Mouse (Mus musculus) kidney, embryonic 15.5 days (tissue): ENCODE measurements at regions not wholly inside any gene's neighbourhood (a gene's known extent, or its start where the extent isn't known, plus 50 kb on each side); places are given as distances from the start of the nearest gene placed in this dataset.

Experiments
- ATAC-seq: fragments of 200-750 bp; cut with Nextera tagmentation; replicated peaks from 2 replicates; pipeline ENCODE4 v1.8.0; 2017; ENCODE audit warnings: moderate TSS enrichment; ENCODE audit not compliant: low FRiP score
- H3K27ac ChIP-seq: fragments of 300-500 bp; sonication (generic); 2 replicates; pipeline ENCODE4 v1.5.1; 2015; ENCODE audit warnings: mild to moderate bottlenecking, inconsistent platforms
- H3K27me3 ChIP-seq: fragments of 300-500 bp; sonication (generic); 2 replicates; pipeline ENCODE4 v1.6.1; 2015; ENCODE audit warnings: inconsistent platforms
- H3K36me3 ChIP-seq: fragments of 300-500 bp; sonication (generic); 2 replicates; pipeline ENCODE4 v1.6.1; 2015; ENCODE audit warnings: inconsistent platforms
- H3K4me1 ChIP-seq: fragments of 300-500 bp; sonication (generic); 2 replicates; pipeline ENCODE4 v1.6.1; 2015; ENCODE audit warnings: inconsistent platforms
- H3K4me2 ChIP-seq: fragments of 300-500 bp; sonication (generic); 2 replicates; pipeline ENCODE4 v1.6.1; 2015; ENCODE audit warnings: moderate library complexity, mild to moderate bottlenecking, inconsistent platforms
- H3K4me3 ChIP-seq: fragments of 300-500 bp; sonication (generic); replicated peaks from 2 replicates; pipeline ENCODE4 v1.5.1; 2015; ENCODE audit warnings: mild to moderate bottlenecking, inconsistent platforms
- H3K9ac ChIP-seq: fragments of 300-500 bp; sonication (generic); 2 replicates; pipeline ENCODE4 v1.6.1; 2015; ENCODE audit warnings: mild to moderate bottlenecking, inconsistent platforms
- H3K9me3 ChIP-seq: fragments of 300-500 bp; sonication (generic); replicated peaks from 2 replicates; pipeline ENCODE4 v1.6.1; 2016; ENCODE audit warnings: inconsistent platforms
- WGBS: fragments of 180-500 bp; shearing (Covaris S2); methylation state at CpG from one replicate; pipeline ENCODE4 v1.1.7; 2015; ENCODE audit warnings: mixed read lengths; 5-methylcytosine and 5-hydroxymethylcytosine counted together

DNA sequence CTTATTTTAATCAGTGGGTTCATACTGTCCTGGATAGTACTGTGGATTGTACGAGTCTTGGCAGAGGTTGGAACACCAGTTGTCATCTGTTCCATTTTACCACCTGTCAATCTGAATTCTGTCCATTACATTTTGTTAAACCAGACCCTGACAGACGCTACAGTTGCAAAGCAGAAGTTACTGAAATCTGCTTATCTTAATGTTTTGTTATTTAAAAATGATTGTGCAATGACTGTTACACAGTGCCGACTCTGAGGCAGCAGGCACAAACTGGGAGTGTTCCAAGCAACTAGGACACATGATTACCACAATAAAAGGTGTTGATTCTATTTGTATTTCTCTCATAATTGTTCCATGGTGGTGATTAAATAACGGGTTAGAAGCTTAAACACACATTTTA lies 229.8 kb upstream of the Camk1g start:
- H3K9ac ChIP-seq: no peak overlapping the region
- no peaks in the 10 kb centered on the region for H3K4me1 ChIP-seq
- no peak for ATAC-seq
- no peak overlapping the region for H3K4me2 ChIP-seq
- H3K9me3 ChIP-seq: no peaks in the 10 kb centered on the region
- no peaks in the 10 kb centered on the region for H3K27me3 ChIP-seq
- no peak overlapping the region for H3K4me3 ChIP-seq
- no peak overlapping the region for H3K27ac ChIP-seq
- 79% methylated on average over 4 of the region's 4 CpGs for WGBS
- H3K36me3 ChIP-seq: no peaks in the 10 kb centered on the region

- Histone ChIP-seq H3K9ac (no peak overlapping the region), H3K4me1 (no peaks in the 10 kb centered on the region), H3K9me3 (no peaks in the 10 kb centered on the region), H3K36me3 (no peaks in the 10 kb centered on the region), H3K4me3 (no peak overlapping the region), H3K27me3 (no peaks in the 10 kb centered on the region), H3K27ac (no peak overlapping the region), H3K4me2 (no peak overlapping the region)
- 44% methylated on average over 1 of the region's 1 CpGs for WGBS
- no peak for ATAC-seq
Observed at GRCm38 (mm10) chr1:193599163-193599562, 229.1 kb upstream of the Camk1g start.

GRCm38 (mm10) chr1:193590301-193590829 lies 220.3 kb upstream of the Camk1g start:
- H3K4me2 ChIP-seq: no peak overlapping the region
- no peak overlapping the region for H3K9ac ChIP-seq
- no peaks in the 10 kb centered on the region for H3K27me3 ChIP-seq
- no peak overlapping the region for H3K4me3 ChIP-seq
- WGBS: 28% methylated on average over 5 of the region's 5 CpGs
- no peaks in the 10 kb centered on the region for H3K36me3 ChIP-seq
- H3K9me3 ChIP-seq: no peaks in the 10 kb centered on the region
- H3K27ac ChIP-seq: no peak overlapping the region
- ATAC-seq: no peak
- peaks cover 20% of the 10 kb centered on the region for H3K4me1 ChIP-seq

GRCm38 (mm10) chr1:193588477-193589464 lies 218.7 kb upstream of the Camk1g start:
- H3K27me3 ChIP-seq: no peaks in the 10 kb centered on the region
- H3K4me3 ChIP-seq: no peak overlapping the region
- no peak overlapping the region for H3K9ac ChIP-seq
- peak; percentile 76 for ATAC-seq
- 23% methylated on average over 12 of the region's 12 CpGs for WGBS
- H3K36me3 ChIP-seq: no peaks in the 10 kb centered on the region
- H3K4me2 ChIP-seq: no peak overlapping the region
- H3K4me1 ChIP-seq: peaks cover 20% of the 10 kb centered on the region
- H3K27ac ChIP-seq: peak overlapping the region; percentile 49; the same call in 1 of the 2 replicates
- no peaks in the 10 kb centered on the region for H3K9me3 ChIP-seq

GRCm38 (mm10) chr1:193587317-193587716 lies 217.2 kb upstream of the Camk1g start:
- Histone ChIP-seq H3K4me2 (no peak overlapping the region), H3K27me3 (no peaks in the 10 kb centered on the region), H3K4me3 (no peak overlapping the region), H3K9ac (no peak overlapping the region), H3K4me1 (peaks cover 20% of the 10 kb centered on the region), H3K9me3 (no peaks in the 10 kb centered on the region), H3K36me3 (no peaks in the 10 kb centered on the region), H3K27ac (no peak overlapping the region)
- 90% methylated on average over 2 of the region's 2 CpGs for WGBS
- no peak for ATAC-seq

DNA sequence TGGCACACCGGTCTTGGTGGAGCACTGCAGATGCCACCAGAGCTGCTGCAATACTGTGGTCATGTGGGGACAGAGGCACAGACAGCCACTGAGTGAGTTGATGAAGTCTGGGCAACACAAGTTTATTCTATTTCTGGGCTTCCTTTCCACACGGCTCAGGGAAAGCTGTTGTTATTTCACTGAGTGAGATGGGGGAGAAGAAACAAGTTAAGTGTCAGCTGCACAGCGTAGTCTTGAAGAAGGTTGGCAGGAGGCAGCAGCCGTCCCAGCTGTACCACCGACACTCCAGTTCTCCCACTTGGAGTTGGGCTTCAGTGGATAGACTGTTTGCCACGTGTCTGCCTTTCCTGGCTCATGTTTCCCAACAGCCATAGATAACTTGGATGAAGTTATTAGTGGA lies 216.8 kb upstream of the Camk1g start:
- Histone ChIP-seq H3K9me3 (no peaks in the 10 kb centered on the region), H3K4me1 (peaks cover 20% of the 10 kb centered on the region), H3K27ac (no peak overlapping the region), H3K27me3 (no peaks in the 10 kb centered on the region), H3K4me2 (no peak overlapping the region), H3K9ac (no peak overlapping the region), H3K36me3 (no peaks in the 10 kb centered on the region), H3K4me3 (no peak overlapping the region)
- WGBS: 58% methylated on average over 6 of the region's 6 CpGs
- no peak for ATAC-seq

GRCm38 (mm10) chr1:193583791-193584190 lies 213.7 kb upstream of the Camk1g start:
- Histone ChIP-seq H3K4me2 (no peak overlapping the region), H3K9ac (no peak overlapping the region), H3K4me1 (peaks cover 6% of the 10 kb centered on the region), H3K9me3 (no peaks in the 10 kb centered on the region), H3K27me3 (no peaks in the 10 kb centered on the region), H3K36me3 (no peaks in the 10 kb centered on the region), H3K4me3 (no peak overlapping the region), H3K27ac (no peak overlapping the region)
- ATAC-seq: no peak
- WGBS: 75% methylated on average over 2 of the region's 2 CpGs

GRCm38 (mm10) chr1:193580393-193580792 lies 210.3 kb upstream of the Camk1g start:
- WGBS: 74% methylated on average over 4 of the region's 4 CpGs
- no peak for ATAC-seq

DNA sequence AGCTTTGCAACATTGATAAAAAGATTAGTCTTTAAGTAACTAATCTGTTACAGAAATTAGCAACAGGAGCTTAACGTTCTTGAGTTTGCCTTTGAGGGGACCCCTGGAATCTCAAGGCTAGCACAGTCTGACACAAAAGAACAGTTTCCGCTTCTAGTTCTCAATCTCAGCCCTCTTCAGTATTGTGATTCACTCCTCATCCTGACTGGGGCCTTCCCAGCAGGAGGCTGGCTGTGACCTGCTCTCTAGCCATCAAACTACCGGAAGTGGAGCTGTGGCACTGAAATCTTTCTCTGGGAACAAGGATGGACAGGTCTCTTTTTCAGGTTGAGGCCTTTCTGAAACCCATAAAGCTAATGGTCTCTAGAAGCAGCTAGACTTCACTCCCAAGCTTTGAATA lies 209.6 kb upstream of the Camk1g start:
- Histone ChIP-seq H3K27ac (no peak overlapping the region), H3K9me3 (no peaks in the 10 kb centered on the region), H3K4me1 (peaks cover 13% of the 10 kb centered on the region; the same call in 1 of the 2 replicates), H3K36me3 (no peaks in the 10 kb centered on the region), H3K27me3 (0 out of 2 replicates have a peak, but pooled peaks cover 4% of the 10 kb centered on the region), H3K4me2 (no peak overlapping the region), H3K4me3 (no peak overlapping the region), H3K9ac (no peak overlapping the region)
- ATAC-seq: no peak
- WGBS: 79% methylated on average over 3 of the region's 3 CpGs

More at GRCm38 (mm10) chr1:193580393-193580792, 210.3 kb upstream of the Camk1g start:
- Histone ChIP-seq H3K36me3 (no peaks in the 10 kb centered on the region), H3K9ac (no peak overlapping the region), H3K27ac (no peak overlapping the region), H3K9me3 (no peaks in the 10 kb centered on the region), H3K4me1 (peaks cover 13% of the 10 kb centered on the region; the same call in 1 of the 2 replicates), H3K4me3 (no peak overlapping the region), H3K4me2 (no peak overlapping the region), H3K27me3 (no peaks in the 10 kb centered on the region)

- Histone ChIP-seq H3K9me3 (no peaks in the 10 kb centered on the region), H3K4me3 (no peak overlapping the region), H3K27ac (no peak overlapping the region), H3K4me2 (no peak overlapping the region), H3K36me3 (no peaks in the 10 kb centered on the region), H3K4me1 (peaks cover 13% of the 10 kb centered on the region; the same call in 1 of the 2 replicates), H3K27me3 (peaks cover 11% of the 10 kb centered on the region; the same call in 1 of the 2 replicates), H3K9ac (no peak overlapping the region)
- WGBS: 89% methylated on average over 2 of the region's 2 CpGs
- ATAC-seq: no peak
Observed at GRCm38 (mm10) chr1:193578661-193579175, 208.6 kb upstream of the Camk1g start.

GRCm38 (mm10) chr1:193577821-193578220 lies 207.7 kb upstream of the Camk1g start:
- ATAC-seq: no peak
- 52% methylated on average over 2 of the region's 2 CpGs for WGBS
- Histone ChIP-seq H3K27me3 (peaks cover 12% of the 10 kb centered on the region; the same call in 1 of the 2 replicates), H3K9me3 (no peaks in the 10 kb centered on the region), H3K4me3 (no peak overlapping the region), H3K9ac (no peak overlapping the region), H3K4me2 (no peak overlapping the region), H3K36me3 (no peaks in the 10 kb centered on the region), H3K27ac (no peak overlapping the region), H3K4me1 (peaks cover 13% of the 10 kb centered on the region; the same call in 1 of the 2 replicates)
